Mouse (Mus musculus): ENCODE results near the gene Sntg2.

DNA sequence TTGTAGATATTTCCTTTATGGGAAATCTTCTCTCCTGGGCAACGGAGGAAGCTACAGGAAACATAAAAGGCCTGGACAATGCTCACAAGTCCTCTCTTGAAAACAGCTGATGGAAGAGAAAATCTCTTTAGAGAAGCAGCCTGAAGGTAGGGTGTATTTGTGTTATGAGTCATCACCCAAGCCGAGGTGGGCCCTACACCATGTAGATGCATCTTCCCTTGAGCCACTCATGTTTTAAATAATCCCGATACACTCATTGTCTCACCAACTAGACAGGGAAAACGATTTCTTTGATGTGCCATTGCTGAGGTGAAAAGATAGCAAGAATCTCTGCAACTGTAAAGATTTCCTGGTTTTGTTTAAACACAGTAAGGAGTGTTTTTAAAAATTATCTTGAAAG lies 89.4 kb downstream of the Sntg2 start:
- TF ChIP-seq CTCF (IDR thresholded peaks at IDR 0.05) (no peak), POLR2A (IDR thresholded peaks at IDR 0.05; ENCODE audit: insufficient read depth, low read depth, low read length) (no peak), EP300 (IDR thresholded peaks at IDR 0.05; ENCODE audit: insufficient read depth, low read depth, low read length) (no peak)

Measured in heart, adult 2 months (tissue).